Mouse (Mus musculus) brown adipose tissue, adult 24 weeks (tissue): ENCODE measurements around the gene Zfp451. TPM values are rescaled to one million over a fixed set of nuclear protein-coding genes. Genes with fewer than 3 reads are reported as not detected.
"Not testable (repeated sequence)": the region's sequence is repeated elsewhere in the genome, so short reads cannot be mapped to it uniquely, and the experiment has no call there.

Experiments used
- H3K27ac ChIP-seq: fragments of 200-500 bp; replicated peaks from 2 replicates; pipeline ENCODE4 v1.5.1; 2012; ENCODE audit warnings: low read depth, mild to moderate bottlenecking, low read length
- H3K4me1 ChIP-seq: fragments of 200-500 bp; 2 replicates; pipeline ENCODE4 v1.6.1; 2012; ENCODE audit warnings: low read length, mixed read lengths; ENCODE audit not compliant: control insufficient read depth, insufficient read depth, insufficient read length
- H3K4me3 ChIP-seq: fragments of 200-500 bp; 2 replicates; pipeline ENCODE4 v1.5.1; 2012; ENCODE audit warnings: low read depth, mild to moderate bottlenecking, low read length, moderate library complexity; ENCODE audit not compliant: insufficient read depth
- polyA plus RNA-seq: library from polyadenylated mRNA; stranded (reverse); fragments of >200 nt; gene quantifications from 2 replicates; pipeline ENCODE4 v1.2.4, GENCODE M21; 2012; ENCODE audit not compliant: missing spikeins, insufficient read depth, insufficient read length

Zfp451 gene
- polyA plus RNA-seq, 1 experiment, result 10.5 TPM

GRCm38 (mm10) chr1:33768091-33768787 is 46.2 kb downstream of the Zfp451 start:
- Histone ChIP-seq H3K27ac (no peak overlapping the region), H3K4me3 (no peak overlapping the region), H3K4me1 (no peaks in the 10 kb centered on the region)

- Histone ChIP-seq H3K4me3 (no peak overlapping the region), H3K27ac (no peak overlapping the region), H3K4me1 (no peaks in the 10 kb centered on the region)
Measured at GRCm38 (mm10) chr1:33766520-33767508, 47.6 kb downstream of the Zfp451 start.

- H3K4me1 ChIP-seq, result no peaks in the 10 kb centered on the region
- no peak overlapping the region for H3K27ac ChIP-seq
- no peak overlapping the region for H3K4me3 ChIP-seq
Measured at GRCm38 (mm10) chr1:33765468-33766080, 48.8 kb downstream of the Zfp451 start.

GRCm38 (mm10) chr1:33763826-33764225 is 50.6 kb downstream of the Zfp451 start:
- no peak overlapping the region for H3K27ac ChIP-seq
- no peaks in the 10 kb centered on the region for H3K4me1 ChIP-seq
- no peak overlapping the region for H3K4me3 ChIP-seq

DNA sequence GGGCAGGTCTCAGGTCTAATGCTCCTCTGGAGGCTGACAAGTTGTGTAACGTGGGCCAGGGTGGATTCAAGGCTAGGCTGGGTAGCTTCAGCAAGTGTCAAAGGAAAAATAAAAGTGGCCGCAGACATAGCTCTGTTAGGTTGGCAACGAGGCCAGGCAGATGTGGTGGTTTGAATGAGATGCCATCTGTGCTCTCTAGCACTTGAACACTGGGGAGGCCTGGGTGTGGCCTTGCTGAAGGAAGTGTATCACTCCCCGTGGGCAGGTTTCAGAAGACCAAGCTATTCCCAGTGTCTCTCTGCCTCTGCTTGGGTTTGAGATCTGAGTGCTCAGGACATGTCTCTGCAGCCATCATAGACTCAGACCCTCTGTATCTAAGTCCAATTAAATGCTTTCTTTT is 55.9 kb downstream of the Zfp451 start:
- Histone ChIP-seq H3K4me3 (no peak overlapping the region), H3K27ac (no peak overlapping the region), H3K4me1 (no peaks in the 10 kb centered on the region)

DNA sequence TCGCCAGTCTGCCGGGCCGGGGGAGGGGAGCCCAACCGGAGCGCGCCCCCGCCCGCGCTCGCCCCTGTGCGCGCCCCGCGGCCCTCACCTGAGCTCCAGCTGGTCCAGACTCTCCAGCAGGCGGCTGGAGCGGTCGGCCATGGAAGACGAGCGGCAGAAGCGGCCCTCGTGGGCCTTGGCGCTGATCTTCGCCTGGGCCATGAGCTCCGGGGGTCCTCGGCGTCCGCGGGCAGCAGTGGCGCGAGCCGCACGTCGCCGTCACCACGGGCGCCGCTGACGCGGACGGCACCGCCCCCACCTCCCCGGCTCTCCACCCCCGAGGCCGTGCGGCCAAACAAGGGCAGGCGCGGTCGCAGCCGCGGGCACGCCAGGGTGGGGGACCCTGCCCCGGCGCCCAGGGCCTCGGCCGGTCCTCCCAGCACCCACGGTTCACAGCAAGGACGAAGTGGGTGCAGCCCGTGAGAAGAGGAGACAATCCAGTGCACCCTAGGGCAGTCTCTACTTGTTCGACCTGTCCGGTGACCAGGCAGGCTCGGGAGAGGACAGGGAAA is 56.8 kb downstream of the Zfp451 start, which contains the start of gene Bag2:
Gene Bag2, minus strand, starts transcription at position 305 of the 551 bp plus-strand sequence.
- Histone ChIP-seq H3K4me1 (no peaks in the 10 kb centered on the region), H3K4me3 (peak within 1 kb of the TSS; percentile 73), H3K27ac (no peak within 1 kb of the TSS)

DNA sequence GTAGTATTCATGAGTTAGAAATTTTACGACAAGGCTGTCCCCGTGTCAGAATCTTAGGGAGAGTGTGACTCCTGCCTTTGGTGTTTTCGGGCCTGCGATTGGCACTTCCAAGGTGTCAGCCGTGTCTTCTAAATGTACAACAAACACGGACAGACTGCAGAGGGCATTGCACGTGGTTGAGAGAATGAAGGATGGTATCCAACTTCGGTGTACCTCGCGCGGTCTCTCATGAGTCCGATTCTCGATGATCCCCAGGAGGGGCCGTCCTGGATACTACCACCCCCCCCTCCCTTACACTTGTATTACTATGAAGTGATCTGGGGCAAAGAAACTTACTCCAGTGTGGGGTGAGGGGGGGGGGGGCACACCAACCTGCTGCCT is 57.4 kb downstream of the Zfp451 start:
- H3K27ac ChIP-seq, result no peak overlapping the region
- H3K4me1 ChIP-seq, result no peaks in the 10 kb centered on the region
- peak overlapping the region; percentile 73 for H3K4me3 ChIP-seq

DNA sequence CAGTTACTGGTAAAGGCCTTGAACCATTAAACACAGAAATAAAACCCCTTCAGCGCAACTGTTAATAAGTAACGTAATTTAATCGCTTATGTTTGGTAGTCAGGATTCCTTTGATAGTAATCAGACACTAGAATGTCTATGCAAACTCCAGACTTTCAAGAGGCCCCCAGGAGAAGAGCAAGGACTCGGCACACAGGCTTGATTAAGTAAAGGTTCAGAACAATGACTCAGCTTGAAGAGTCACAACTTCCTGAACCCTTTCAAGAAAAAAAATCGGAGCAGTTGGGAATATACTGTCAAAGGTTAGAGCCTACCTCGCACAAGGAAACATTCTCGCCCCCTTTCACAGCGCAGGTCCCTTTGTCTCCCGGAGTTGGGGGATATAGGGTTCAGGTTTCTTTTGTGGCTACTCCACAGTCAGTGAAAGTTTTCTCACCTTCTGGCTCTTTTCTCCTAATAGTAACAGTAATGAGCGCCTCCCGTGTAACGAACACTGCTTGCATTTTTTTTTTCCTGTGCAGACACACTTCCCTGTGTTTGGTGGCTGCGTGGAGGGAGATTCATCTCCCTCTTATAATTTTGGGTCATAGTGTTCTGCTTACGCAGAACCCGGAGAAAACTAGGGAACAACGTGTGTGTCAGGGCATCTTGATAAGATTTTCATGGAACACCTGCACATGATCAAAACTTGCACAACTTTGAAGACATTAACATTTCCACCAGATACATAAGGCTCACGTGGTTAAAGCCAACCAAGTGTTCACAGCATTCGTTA is 58.0 kb downstream of the Zfp451 start:
- Histone ChIP-seq H3K4me3 (peak overlapping the region; percentile 73), H3K27ac (no peak overlapping the region)

DNA sequence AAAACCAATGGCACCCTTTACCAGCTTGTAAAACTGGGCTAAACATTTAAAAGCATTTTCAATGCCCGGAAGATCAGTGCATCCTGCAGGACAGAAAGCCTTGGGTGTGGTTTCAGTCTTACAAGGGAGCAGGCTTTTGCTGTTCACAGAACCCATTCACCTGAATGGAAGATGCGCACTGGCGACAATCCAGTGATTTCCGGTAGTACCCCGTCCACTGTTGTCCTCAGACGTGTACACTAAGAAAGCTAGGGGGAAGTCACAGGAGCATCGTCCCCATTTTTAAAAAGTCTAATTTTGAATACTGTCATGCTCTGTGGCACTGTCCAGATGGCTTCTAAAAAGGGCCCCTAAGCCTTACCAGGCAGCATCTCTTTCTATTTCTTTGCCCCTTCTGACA is 58.6 kb downstream of the Zfp451 start:
- Histone ChIP-seq H3K4me1 (no peaks in the 10 kb centered on the region), H3K4me3 (no peak overlapping the region), H3K27ac (no peak overlapping the region)

More for the DNA sequence above, 58.0 kb downstream of the Zfp451 start:
- no peaks in the 10 kb centered on the region for H3K4me1 ChIP-seq

GRCm38 (mm10) chr1:33754965-33755735 is 59.2 kb downstream of the Zfp451 start:
- Histone ChIP-seq H3K27ac (no peak overlapping the region), H3K4me3 (no peak overlapping the region), H3K4me1 (no peaks in the 10 kb centered on the region)

- Histone ChIP-seq H3K4me1 (no peaks in the 10 kb centered on the region), H3K4me3 (no peak overlapping the region), H3K27ac (no peak overlapping the region)
Measured at GRCm38 (mm10) chr1:33754089-33754488, 60.3 kb downstream of the Zfp451 start.

- no peak overlapping the region for H3K27ac ChIP-seq
- H3K4me3 ChIP-seq, result no peak overlapping the region
- H3K4me1 ChIP-seq, result no peaks in the 10 kb centered on the region
Measured at GRCm38 (mm10) chr1:33751283-33751682, 63.1 kb downstream of the Zfp451 start.

DNA sequence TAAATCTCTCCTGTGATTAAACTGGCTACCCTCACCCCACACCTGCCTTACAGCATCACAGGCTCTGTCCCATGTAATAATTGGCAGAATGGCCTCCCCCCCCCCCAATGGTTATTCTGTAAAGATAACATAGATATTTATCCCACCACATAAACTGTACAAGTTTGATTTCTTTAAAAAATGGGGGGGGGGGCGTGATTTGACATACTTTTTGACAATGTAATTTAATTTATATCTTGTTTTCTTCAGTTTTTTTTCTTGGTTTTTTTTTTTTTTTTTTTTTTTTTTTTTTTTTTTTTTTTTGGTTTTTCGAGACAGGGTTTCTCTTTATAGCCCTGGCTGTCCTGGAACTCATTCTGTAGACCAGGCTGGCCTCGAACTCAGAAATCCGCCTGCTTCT is 64.7 kb downstream of the Zfp451 start:
- not testable (repeated sequence) for H3K4me3 ChIP-seq, H3K27ac ChIP-seq

GRCm38 (mm10) chr1:33749109-33749508 is 65.3 kb downstream of the Zfp451 start:
- H3K4me3 ChIP-seq, result no peak overlapping the region
- no peaks in the 10 kb centered on the region for H3K4me1 ChIP-seq
- H3K27ac ChIP-seq, result no peak overlapping the region

More for the DNA sequence above, 64.7 kb downstream of the Zfp451 start:
- not testable (repeated sequence) for H3K4me1 ChIP-seq
